Mouse (Mus musculus) lung, embryonic 16.5 days (tissue): ENCODE results near the gene Mettl7a2. TPM values are rescaled to one million over a fixed set of nuclear protein-coding genes. Genes with fewer than 3 reads are reported as not detected.
A peak's percentile ranks its signal among the peaks of the same experiment; 100 is the strongest.

Source experiments
- ATAC-seq: fragments of 200-750 bp; cut with Nextera tagmentation; 2 replicates; pipeline ENCODE4 v1.8.0; 2017; ENCODE audit warnings: low read depth, mild to moderate bottlenecking, moderate library complexity
- H3K27ac ChIP-seq: fragments of 300-500 bp; sonication (generic); 2 replicates; pipeline ENCODE4 v1.5.1; 2014; ENCODE audit warnings: mild to moderate bottlenecking, control low read depth, low read length
- H3K27me3 ChIP-seq: fragments of 300-500 bp; sonication (generic); 2 replicates; pipeline ENCODE4 v1.6.1; 2014; ENCODE audit warnings: low read depth, low read length, mixed read lengths; ENCODE audit not compliant: control insufficient read depth, insufficient read depth
- H3K36me3 ChIP-seq: fragments of 300-500 bp; sonication (generic); 2 replicates; pipeline ENCODE4 v1.6.1; 2014; ENCODE audit warnings: low read length; ENCODE audit not compliant: control insufficient read depth, insufficient read depth
- H3K4me1 ChIP-seq: fragments of 300-500 bp; sonication (generic); replicated peaks from 2 replicates; pipeline ENCODE4 v1.6.1; 2014; ENCODE audit warnings: low read length, mixed read lengths; ENCODE audit not compliant: control insufficient read depth, insufficient read depth
- H3K4me2 ChIP-seq: fragments of 300-500 bp; sonication (generic); 2 replicates; pipeline ENCODE4 v1.6.1; 2014; ENCODE audit warnings: low read depth, low read length, control low read depth
- H3K4me3 ChIP-seq: fragments of 300-500 bp; sonication (generic); 2 replicates; pipeline ENCODE4 v1.5.1; 2014; ENCODE audit warnings: mild to moderate bottlenecking, low read length, control low read depth
- H3K9ac ChIP-seq: fragments of 300-500 bp; sonication (generic); 2 replicates; pipeline ENCODE4 v1.6.1; 2014; ENCODE audit warnings: low read length, control low read depth
- H3K9me3 ChIP-seq: fragments of 300-500 bp; sonication (generic); 2 replicates; pipeline ENCODE4 v1.6.1; 2016; ENCODE audit warnings: low read length; ENCODE audit not compliant: control insufficient read depth
- WGBS: fragments of 180-500 bp; shearing (Covaris S2); extraction: QIAGEN DNeasy Blood & Tissue Kit; methylation state at CpG from one replicate; pipeline ENCODE4 v1.1.7; 2014; 5-methylcytosine and 5-hydroxymethylcytosine counted together
- polyA plus RNA-seq: library from polyadenylated mRNA; unstranded; fragments of >200 nt; fragmentation: Nextera tagmentation; extraction: Ambion mirVana; gene quantifications from 2 replicates; pipeline ENCODE4 v1.2.1, GENCODE M21; 2015

Mettl7a2 gene
- polyA plus RNA-seq, 1 experiment from 2014 or later = not detected

- Histone ChIP-seq H3K27ac (peak overlapping the region; percentile 85), H3K4me1 (no peaks in the 10 kb centered on the region), H3K4me3 (peak overlapping the region; percentile 16; the same call in 1 of the 2 replicates), H3K9ac (no peak overlapping the region), H3K27me3 (no peaks in the 10 kb centered on the region), H3K36me3 (no peaks in the 10 kb centered on the region), H3K9me3 (no peaks in the 10 kb centered on the region), H3K4me2 (peak overlapping the region; percentile 26; the same call in 1 of the 2 replicates)
- peak; percentile 83 for ATAC-seq
- WGBS = 59% methylated on average over 17 of the region's 17 CpGs
These were observed 34.7 kb downstream of the Mettl7a2 start for GRCm38 (mm10) chr15:100387544-100388223.

- H3K36me3 ChIP-seq = no peaks in the 10 kb centered on the region
- H3K4me3 ChIP-seq = peak overlapping the region; percentile 16; the same call in 1 of the 2 replicates
- peak; percentile 59 for ATAC-seq
- no peaks in the 10 kb centered on the region for H3K4me1 ChIP-seq
- peak overlapping the region; percentile 26; the same call in 1 of the 2 replicates for H3K4me2 ChIP-seq
- H3K27me3 ChIP-seq = no peaks in the 10 kb centered on the region
- H3K9ac ChIP-seq = no peak overlapping the region
- 68% methylated on average over 16 of the region's 16 CpGs for WGBS
- peak overlapping the region; percentile 85 for H3K27ac ChIP-seq
- no peaks in the 10 kb centered on the region for H3K9me3 ChIP-seq
These were observed 35.3 kb downstream of the Mettl7a2 start for GRCm38 (mm10) chr15:100388224-100388835.

GRCm38 (mm10) chr15:100388886-100389285, 35.9 kb downstream of the Mettl7a2 start:
- Histone ChIP-seq H3K4me2 (no peak overlapping the region), H3K27ac (no peak overlapping the region), H3K36me3 (peaks cover 4% of the 10 kb centered on the region; the same call in 1 of the 2 replicates), H3K4me3 (no peak overlapping the region), H3K27me3 (no peaks in the 10 kb centered on the region), H3K4me1 (no peaks in the 10 kb centered on the region), H3K9me3 (no peaks in the 10 kb centered on the region), H3K9ac (no peak overlapping the region)
- ATAC-seq = no peak
- WGBS = 48% methylated on average over 9 of the region's 9 CpGs

GRCm38 (mm10) chr15:100391066-100391465, 38.1 kb downstream of the Mettl7a2 start:
- Histone ChIP-seq H3K36me3 (peaks cover 10% of the 10 kb centered on the region), H3K4me2 (no peak overlapping the region), H3K9me3 (no peaks in the 10 kb centered on the region), H3K27ac (no peak overlapping the region), H3K4me3 (no peak overlapping the region), H3K9ac (no peak overlapping the region), H3K27me3 (no peaks in the 10 kb centered on the region), H3K4me1 (no peaks in the 10 kb centered on the region)
- no peak for ATAC-seq
- 66% methylated on average over 7 of the region's 7 CpGs for WGBS

- Histone ChIP-seq H3K36me3 (peaks cover 15% of the 10 kb centered on the region), H3K9me3 (no peaks in the 10 kb centered on the region), H3K4me1 (no peaks in the 10 kb centered on the region), H3K27me3 (no peaks in the 10 kb centered on the region), H3K9ac (no peak overlapping the region), H3K4me3 (no peak overlapping the region), H3K27ac (no peak overlapping the region), H3K4me2 (no peak overlapping the region)
- WGBS = 83% methylated on average over 7 of the region's 7 CpGs
- no peak for ATAC-seq
These were observed 38.6 kb downstream of the Mettl7a2 start for GRCm38 (mm10) chr15:100391599-100391998.

- no peaks in the 10 kb centered on the region for H3K9me3 ChIP-seq
- 81% methylated on average over 11 of the region's 11 CpGs for WGBS
- H3K27ac ChIP-seq = no peak overlapping the region
- H3K4me3 ChIP-seq = no peak overlapping the region
- H3K4me2 ChIP-seq = no peak overlapping the region
- no peaks in the 10 kb centered on the region for H3K4me1 ChIP-seq
- no peak overlapping the region for H3K9ac ChIP-seq
- no peaks in the 10 kb centered on the region for H3K27me3 ChIP-seq
- H3K36me3 ChIP-seq = peaks cover 25% of the 10 kb centered on the region
- ATAC-seq = no peak
These were observed 40.0 kb downstream of the Mettl7a2 start for GRCm38 (mm10) chr15:100393016-100393415.

- H3K9me3 ChIP-seq = no peaks in the 10 kb centered on the region
- no peak overlapping the region for H3K4me2 ChIP-seq
- no peak overlapping the region for H3K9ac ChIP-seq
- H3K27me3 ChIP-seq = no peaks in the 10 kb centered on the region
- no peak overlapping the region for H3K27ac ChIP-seq
- H3K4me3 ChIP-seq = no peak overlapping the region
- ATAC-seq = no peak
- 96% methylated on average over 3 of the region's 3 CpGs for whole genome bisulfite sequencing
- H3K36me3 ChIP-seq = peaks cover 37% of the 10 kb centered on the region
- H3K4me1 ChIP-seq = no peaks in the 10 kb centered on the region
These were observed 42.6 kb downstream of the Mettl7a2 start for GRCm38 (mm10) chr15:100395561-100395960.

- no peak for ATAC-seq
- Histone ChIP-seq H3K27ac (no peak overlapping the region), H3K9ac (no peak overlapping the region), H3K36me3 (peaks cover 35% of the 10 kb centered on the region), H3K4me2 (no peak overlapping the region), H3K4me1 (no peaks in the 10 kb centered on the region), H3K9me3 (no peaks in the 10 kb centered on the region), H3K4me3 (no peak overlapping the region), H3K27me3 (no peaks in the 10 kb centered on the region)
- WGBS = 82% methylated on average over 16 of the region's 16 CpGs
These were observed 47.7 kb downstream of the Mettl7a2 start for GRCm38 (mm10) chr15:100400592-100401250.

GRCm38 (mm10) chr15:100401811-100402210, 48.8 kb downstream of the Mettl7a2 start:
- no peaks in the 10 kb centered on the region for H3K9me3 ChIP-seq
- H3K9ac ChIP-seq = no peak overlapping the region
- no peaks in the 10 kb centered on the region for H3K4me1 ChIP-seq
- H3K4me3 ChIP-seq = no peak overlapping the region
- peaks cover 25% of the 10 kb centered on the region for H3K36me3 ChIP-seq
- H3K4me2 ChIP-seq = no peak overlapping the region
- ATAC-seq = no peak
- WGBS = 89% methylated on average over 4 of the region's 4 CpGs
- no peak overlapping the region for H3K27ac ChIP-seq
- H3K27me3 ChIP-seq = no peaks in the 10 kb centered on the region
